Mouse (Mus musculus): ENCODE results near the gene Ift22.
"Not testable (repeated sequence)": the region's sequence is repeated elsewhere in the genome, so short reads cannot be mapped to it uniquely, and the experiment has no call there.

Gene Ift22

GRCm38 (mm10) chr5:136905630-136906029, 2.3 kb upstream of the Ift22 start:
- DNase-seq (ENCODE audit: low spot score in 2 of 2): peak in 1 of 2 experiments; percentile 53

DNA sequence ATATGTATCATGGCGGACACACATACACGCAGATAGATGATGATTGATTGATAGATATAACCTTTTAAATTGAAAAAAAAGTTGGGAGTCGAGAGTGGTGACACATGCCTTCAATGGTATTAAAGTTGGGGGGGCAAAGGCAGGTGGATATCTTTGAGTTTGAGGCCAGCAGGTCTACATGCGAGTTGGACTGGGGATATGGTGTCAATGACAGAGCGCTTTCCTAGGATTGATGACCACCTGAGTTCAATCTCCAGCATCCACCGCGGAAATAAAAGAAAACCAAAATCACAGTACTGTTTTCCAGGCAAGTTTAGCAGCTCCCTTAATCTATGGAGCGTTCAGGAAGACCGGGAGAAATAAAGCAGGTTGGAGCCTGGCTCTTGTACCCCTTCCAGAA, 363 bp upstream of the Ift22 start:
- no peak for DNase-seq (ENCODE audit: low spot score in 2 of 2)

DNA sequence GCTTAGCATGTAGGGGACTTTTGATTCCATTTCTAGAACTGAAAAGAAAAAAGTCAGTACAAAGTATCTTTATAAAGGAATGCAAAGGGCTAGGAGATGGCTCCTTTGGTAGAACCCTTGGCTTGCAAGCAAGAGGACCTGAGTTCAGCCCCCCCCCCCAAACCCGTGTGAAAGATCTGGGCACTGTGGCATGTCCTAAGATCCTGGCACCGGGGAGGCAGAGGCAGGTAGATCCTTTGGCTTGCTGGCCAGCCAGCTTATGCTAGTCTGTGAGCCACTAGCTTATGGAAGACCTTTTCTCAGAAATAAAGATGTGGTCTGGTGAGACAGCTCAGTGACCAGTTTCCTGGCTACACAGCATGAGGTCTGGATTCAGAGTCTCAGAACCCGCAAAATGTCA, 6.2 kb downstream of the Ift22 start:
- DNase-seq (ENCODE audit: low spot score in 2 of 2): no peak

DNA sequence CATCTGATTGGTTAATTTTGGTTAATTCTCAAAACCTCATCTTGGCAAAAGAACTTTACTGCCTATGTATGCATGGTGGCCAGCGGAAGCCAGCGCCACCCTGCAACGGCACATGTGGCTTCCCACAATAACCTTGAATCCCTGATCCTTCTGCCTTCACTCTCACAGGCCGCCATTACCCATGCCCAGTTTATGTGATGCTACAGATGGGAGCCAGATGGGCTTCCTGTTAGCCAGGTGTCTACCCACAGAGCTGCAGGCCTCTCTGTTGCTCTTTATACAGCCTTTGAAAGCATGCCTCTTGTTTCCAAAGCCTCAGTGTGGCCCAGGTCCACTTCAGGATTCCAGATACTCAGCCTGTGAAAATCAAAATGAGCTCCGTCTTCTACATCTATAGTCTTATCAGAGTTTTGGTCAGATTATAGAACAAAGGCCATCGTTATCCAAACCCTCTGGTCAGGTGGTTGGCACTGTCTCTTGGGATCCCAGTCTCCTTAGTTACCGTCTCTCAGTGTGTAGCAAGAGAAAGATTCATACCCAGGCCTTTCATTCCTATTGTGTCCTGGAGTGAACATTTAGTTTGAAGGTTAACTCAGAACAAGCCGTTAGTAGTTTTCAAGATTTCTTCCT, 9.8 kb downstream of the Ift22 start:
- DNase-seq (ENCODE audit: low spot score in 2 of 2): no peak

GRCm38 (mm10) chr5:136918655-136919472, 10.9 kb downstream of the Ift22 start:
- peak; percentile 38 to 63 for DNase-seq (ENCODE audit: low spot score in 2 of 2)

DNA sequence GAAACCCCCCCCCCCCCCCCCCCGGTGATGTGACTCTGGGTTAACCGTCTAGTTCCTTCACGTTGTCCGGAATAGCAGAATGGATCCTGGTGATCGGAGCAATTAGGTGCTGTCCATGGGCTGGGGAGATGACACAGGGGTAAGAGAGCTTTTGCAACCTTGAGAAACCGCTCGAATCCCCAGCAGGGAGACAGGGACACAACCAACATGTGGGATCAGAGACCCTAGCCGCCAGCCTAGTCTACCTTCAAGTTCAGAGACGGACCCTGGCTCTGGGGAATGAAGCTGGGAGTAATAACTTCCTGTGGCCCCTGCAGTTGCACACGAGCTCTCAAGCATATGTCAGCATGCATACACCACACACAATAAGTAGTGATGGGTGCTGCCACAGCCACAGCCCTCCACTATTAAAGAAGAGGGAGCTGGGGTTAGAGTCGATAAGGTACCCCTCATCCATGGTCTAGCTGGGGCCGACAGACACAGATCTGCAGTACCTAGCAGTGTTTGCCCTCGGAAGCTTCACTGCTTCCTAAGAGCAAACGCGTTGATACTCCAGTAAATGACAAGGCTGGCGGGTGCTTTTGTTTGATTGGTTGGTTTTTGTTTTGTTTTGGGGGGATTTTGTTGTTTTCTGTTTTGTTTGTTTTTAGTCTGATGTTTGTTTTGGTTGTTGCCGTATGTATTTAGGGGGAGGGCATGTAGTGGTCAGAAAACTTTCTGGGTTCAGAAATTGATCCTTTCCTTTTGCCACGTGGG, 11.8 kb downstream of the Ift22 start:
- DNase-seq (ENCODE audit: low spot score in 2 of 2): peak in 1 of 2 experiments; percentile 9

DNA sequence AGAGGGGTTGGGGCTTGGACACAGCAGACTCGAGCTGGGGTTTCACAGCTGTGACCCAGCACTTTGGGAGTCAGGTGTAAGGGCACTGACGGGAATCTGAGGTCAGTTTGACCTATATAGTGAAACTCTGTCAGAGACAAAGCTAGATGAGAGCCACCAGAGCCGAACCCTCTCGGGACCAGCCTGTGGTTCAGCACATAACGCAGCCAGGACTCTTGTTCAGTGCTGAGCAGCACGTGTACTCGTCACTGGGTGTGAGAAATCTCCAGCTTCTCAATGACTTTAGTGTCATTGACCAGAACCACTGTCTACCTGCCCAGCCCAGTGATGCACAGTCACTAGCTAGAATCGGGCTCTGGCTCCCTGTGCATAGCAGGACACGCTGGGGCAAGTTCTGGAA, 14.9 kb downstream of the Ift22 start:
- no peak for DNase-seq (ENCODE audit: low spot score in 2 of 2)

- no peak for DNase-seq (ENCODE audit: low spot score in 2 of 2)
Measured at GRCm38 (mm10) chr5:136923751-136924478, 16.0 kb downstream of the Ift22 start.

DNA sequence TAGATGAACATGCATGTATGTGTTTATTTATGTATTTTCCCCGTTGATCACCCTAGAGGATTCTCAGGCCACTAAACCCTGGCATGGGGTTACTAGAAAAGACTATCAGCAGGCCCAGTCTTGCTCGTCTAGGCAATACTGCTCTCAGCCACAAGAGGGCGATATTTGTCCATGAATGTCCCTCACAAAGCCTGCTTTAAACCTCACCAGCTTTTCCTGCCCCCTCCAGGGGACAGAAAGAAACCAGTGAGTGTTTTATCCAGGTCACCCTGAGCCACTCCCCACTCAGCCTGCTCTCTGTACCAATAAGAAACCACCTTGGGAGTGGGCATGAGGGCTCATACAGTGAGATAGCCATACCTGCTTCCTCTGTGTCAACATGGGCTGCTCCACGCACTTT, 21.1 kb downstream of the Ift22 start:
- peak; percentile 58 to 78 for DNase-seq (ENCODE audit: low spot score in 2 of 2)

DNA sequence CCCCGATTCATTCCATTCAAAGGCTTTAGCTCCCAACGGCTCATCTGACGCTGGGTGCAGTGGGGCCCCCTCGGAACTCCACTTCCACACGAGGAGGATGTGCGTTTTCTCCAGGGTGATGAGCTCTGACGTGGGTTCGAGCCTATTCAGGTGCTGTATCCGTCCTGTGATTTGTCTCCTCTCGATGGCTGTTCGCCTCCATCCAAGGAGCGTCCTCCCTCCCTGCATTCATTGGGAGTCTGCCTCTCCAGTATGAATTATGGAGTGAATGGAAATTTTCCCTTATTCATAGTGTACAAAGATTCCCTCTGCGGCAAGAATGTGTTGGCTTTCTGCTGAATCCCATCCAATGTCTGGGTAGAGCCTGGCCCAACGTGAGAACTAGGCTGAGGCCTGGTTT, 23.9 kb downstream of the Ift22 start:
- no peak for DNase-seq (ENCODE audit: low spot score in 2 of 2)

DNA sequence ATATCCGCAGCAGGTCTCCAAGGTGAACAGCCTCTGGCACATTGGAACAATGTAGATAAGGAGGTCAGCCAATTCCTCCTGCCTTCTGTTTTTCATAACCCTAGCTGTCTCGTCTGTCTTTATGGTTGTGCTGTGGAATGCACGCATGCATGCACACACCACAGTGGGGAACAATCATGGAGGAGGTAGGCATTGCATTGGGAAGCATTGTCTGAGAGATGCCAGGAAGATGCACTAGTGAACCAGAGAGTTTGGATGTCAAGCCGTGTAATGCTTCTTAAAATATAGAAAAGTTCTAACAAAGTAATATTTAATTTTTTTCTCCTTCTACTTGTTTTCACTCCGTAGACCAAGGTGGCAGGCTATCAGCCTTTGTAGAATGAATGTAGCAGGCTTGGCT, 25.0 kb downstream of the Ift22 start:
- no peak for DNase-seq (ENCODE audit: low spot score in 2 of 2)

- DNase-seq (ENCODE audit: low spot score in 2 of 2): no peak
Measured at GRCm38 (mm10) chr5:136933930-136934329, 26.0 kb downstream of the Ift22 start.

DNA sequence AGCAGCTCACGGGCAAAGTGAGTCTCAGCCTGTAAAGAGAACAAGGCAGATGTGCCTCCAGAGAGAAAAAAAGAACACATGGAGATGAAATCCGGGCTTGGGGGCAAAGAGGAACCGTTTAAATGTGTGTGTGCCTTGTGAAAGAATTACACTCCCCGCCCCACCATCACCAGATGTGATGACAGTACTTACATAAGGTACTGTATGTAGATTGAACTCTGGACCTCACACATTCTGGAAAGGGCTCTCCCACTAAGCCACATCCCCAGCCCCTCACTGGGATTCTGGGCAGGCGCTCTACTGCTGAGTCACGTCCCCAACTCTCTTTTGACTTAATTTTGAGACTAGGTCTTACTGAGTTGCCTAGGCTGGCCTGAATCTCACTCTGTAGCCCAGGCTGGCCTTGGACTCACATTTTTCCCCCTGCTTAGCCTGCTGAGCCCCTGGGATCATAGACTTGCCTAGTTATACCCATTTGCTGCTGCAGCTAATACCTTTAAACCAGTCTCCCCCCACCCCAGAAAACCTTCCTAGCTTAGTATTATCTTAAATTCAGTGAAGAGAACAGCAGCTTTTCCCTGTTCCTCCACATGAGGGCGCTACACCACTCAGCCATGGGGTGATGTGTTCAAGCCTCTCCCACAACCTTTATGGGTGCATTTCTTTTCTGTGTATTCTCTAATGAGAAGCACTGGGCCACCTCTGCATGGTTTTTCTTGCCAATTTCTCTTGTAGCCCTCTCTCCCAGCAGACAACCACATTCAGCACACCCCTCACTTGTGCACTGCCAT, 28.1 kb downstream of the Ift22 start:
- DNase-seq (ENCODE audit: low spot score in 2 of 2): no peak

GRCm38 (mm10) chr5:136936750-136937149, 28.8 kb downstream of the Ift22 start:
- DNase-seq (ENCODE audit: low spot score in 2 of 2): no peak

GRCm38 (mm10) chr5:136937621-136938020, 29.7 kb downstream of the Ift22 start:
- DNase-seq (ENCODE audit: low spot score in 2 of 2): no peak

DNA sequence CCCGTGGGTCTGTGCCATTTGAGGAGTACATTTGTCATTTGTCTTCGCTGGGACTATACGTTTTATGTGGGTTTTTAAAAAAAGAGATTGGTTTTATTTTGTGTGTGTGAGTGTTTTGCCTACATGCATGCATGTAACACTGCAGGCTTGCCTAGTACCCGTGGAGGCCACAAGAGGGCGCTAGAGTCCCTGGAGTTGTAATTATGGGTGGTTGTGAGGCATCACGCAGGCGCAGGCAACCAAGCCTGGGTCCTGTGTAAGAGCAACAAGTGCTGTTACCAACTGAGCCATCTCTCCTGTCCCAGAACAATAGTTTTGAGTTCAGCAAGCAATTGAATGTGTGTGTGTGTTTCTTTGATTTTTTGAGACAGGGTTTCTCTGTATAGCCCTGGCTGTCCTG, 31.3 kb downstream of the Ift22 start:
- peak in 1 of 2 experiments; percentile 35 for DNase-seq (ENCODE audit: low spot score in 2 of 2)

DNA sequence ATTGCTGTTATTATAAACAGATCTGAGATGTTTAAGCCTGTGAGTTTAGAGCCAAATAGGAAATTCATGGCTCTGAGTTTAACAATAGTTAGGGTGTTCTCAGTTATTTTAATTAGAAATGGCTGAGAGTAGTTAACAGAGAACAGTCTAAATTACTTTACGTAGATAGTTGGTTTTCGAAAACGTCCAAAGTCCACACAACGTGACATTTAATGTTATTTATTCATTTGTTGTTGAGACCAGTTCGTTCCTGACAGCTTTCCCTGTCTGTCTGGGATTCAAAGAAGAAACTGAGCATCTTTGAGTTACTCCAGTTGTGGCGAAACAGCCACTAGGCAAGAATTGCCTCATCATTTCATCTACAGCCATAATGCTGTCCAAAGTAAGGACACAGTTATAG, 32.1 kb downstream of the Ift22 start:
- DNase-seq (ENCODE audit: low spot score in 2 of 2): not testable (repeated sequence)

DNA sequence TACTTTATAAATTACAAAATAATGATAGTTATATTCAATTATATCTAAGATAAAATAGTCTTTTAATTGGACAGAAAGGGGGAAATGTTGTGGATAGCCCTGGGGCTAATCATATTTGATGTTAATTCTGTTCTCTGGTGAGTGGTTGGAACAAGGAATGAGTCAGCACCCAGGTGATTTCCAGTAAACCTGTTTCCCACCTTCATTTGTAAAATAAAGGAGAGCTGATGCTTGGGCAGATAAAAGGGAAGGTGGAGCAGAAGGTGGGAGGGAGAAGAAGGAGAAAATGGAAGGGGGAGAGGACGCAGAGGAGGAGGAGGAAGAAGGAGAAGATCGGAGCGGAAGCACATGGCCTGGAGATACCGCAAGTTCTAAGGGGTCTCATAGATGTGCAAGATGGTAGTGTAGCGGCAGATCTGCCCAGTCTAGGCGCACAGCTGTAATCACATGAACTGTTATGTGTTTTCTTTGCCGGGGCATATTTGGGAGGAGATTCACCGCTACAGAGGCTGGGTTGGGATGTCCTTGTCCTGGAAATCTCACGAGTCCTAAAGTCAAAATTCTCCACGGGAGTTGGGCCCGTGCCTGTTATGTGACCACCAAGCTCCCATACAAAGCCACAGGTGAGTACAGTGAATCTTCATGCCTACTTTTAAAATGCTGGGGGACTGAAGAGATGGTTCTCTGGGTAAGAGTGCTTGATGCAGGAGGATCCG, 33.1 kb downstream of the Ift22 start:
- no peak for DNase-seq (ENCODE audit: low spot score in 2 of 2)

DNA sequence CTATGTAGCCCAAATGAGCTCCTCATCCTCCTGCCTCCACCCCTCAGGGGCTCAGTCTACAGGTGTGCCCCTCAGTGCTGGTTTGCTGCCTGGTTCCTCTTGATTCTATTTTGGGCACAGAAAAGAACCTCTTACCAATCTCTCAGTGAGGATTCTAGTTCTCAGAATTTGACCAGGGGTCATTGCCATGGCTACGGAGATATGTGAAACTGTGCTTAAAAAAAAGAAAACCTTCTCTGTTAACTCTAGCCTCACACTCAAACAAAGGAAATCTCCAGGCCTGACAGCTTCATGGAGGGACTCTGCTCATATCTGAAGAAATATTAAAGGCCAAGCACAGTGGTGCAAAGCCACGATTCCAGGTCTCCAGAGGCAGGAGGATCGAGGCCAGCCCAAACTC, 34.8 kb downstream of the Ift22 start:
- DNase-seq (ENCODE audit: low spot score in 2 of 2): no peak

DNA sequence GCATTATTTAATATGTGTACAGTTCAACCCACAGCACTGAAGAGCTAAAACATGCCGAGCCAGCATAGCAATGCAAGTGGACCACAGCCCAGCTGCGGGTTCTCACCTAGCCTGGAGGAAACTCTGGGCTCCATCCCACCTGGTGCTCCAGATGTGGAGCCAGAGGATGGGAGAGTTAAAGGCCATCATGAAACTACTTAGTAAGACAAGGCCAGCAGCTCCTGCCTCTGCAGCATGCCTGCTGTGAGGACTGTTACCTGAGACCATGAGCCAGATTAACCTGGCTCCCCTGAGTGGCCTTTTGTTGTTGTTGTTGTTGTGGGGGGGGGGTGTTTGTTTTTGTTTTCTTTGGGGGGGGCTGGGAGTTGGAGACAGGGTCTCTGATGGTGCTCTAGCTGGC, 35.4 kb downstream of the Ift22 start:
- no peak for DNase-seq (ENCODE audit: low spot score in 2 of 2)

- no peak for DNase-seq (ENCODE audit: low spot score in 2 of 2)
Measured at GRCm38 (mm10) chr5:136945084-136945483, 37.1 kb downstream of the Ift22 start.

Data from thymus, postnatal 10 days (tissue).